Mouse (Mus musculus) small intestine, adult 2 months (tissue): Measurements from ENCODE around the gene Rap1gap2.

Experiments used
- CTCF ChIP-seq: fragments of 200-500 bp; IDR thresholded peaks from 2 replicates; pipeline ENCODE4 v1.5.1; 2012; ENCODE audit warnings: low read depth, mild to moderate bottlenecking, control low read depth, inconsistent platforms, low read length, moderate library complexity, mixed read lengths; ENCODE audit not compliant: insufficient replicate concordance, insufficient read length; ENCODE audit errors: extremely low read depth
- POLR2A ChIP-seq: fragments of 200-500 bp; IDR thresholded peaks from 2 replicates; pipeline ENCODE4 v1.6.1; 2012; ENCODE audit warnings: low read depth, mild to moderate bottlenecking, control low read depth, inconsistent platforms, low read length, moderate library complexity

GRCm38 (mm10) chr11:74577068-74577467, 33.6 kb downstream of the Rap1gap2 start:
- TF ChIP-seq POLR2A (no peak), CTCF (no peak)
